13 mouse cellular contexts compared by ENCODE assay signal in genomic region chr4:155188803-155189202, GRCm38 (mm10). TPM values are rescaled to one million over a fixed set of nuclear protein-coding genes. Genes with fewer than 3 reads are reported as not detected.
A peak's percentile ranks its signal among the peaks of the same experiment; 100 is the strongest.
DNase-seq lines count a peak whose midpoint lies in the region; ATAC-seq and TF ChIP-seq lines count a peak whose summit lies in the region.
"Had no signal": no experiment of that assay in that cellular context is flagged by ENCODE, and none has a peak within 500 bp of the region (broad histone marks: within the 10 kb centered on the region; RNA-seq: fewer than 3 reads in every experiment).

No protein-coding gene starts in this region.

- no peaks in the 10 kb centered on the region for H3K36me3 ChIP-seq in heart, embryonic 16.5 days (ENCODE audit: control insufficient read depth, insufficient read depth)
- no peaks in the 10 kb centered on the region for H3K36me3 ChIP-seq in liver, embryonic 13.5 days
- H3K36me3 ChIP-seq in liver, postnatal 0 days (replicated peaks; ENCODE audit: insufficient read depth, low read length), result peaks cover 3% of the 10 kb centered on the region; the same call in 1 of the 2 replicates
- no peaks in the 10 kb centered on the region for H3K36me3 ChIP-seq in embryonic facial prominence, embryonic 11.5 days (replicated peaks; ENCODE audit: control insufficient read depth, insufficient read depth, low read depth, low read length)
- peaks cover 6% of the 10 kb centered on the region; the same call in 1 of the 2 replicates for H3K36me3 ChIP-seq in limb, embryonic 12.5 days

- no peak for DNase-seq in heart, adult 18-20 months
- DNase-seq in liver, embryonic 13.5 days, result no peak
- DNase-seq in liver, postnatal 0 days, result no peak
- no peak for DNase-seq in embryonic facial prominence, embryonic 11.5 days (ENCODE audit: low spot score)
- DNase-seq in cerebellum, adult 11 months, result no peak
- DNase-seq in urinary bladder, adult 18-20 months (ENCODE audit: low spot score in 2 of 2), result no peak
- DNase-seq: adrenal gland, adult 2 months; right cerebral cortex, postnatal 25 days had no signal

- peak overlapping the region; percentile 30; the same call in 1 of the 2 replicates for H3K9ac ChIP-seq in heart, embryonic 16.5 days (ENCODE audit: low read length)
- no peak overlapping the region for H3K9ac ChIP-seq in liver, embryonic 13.5 days
- H3K9ac ChIP-seq in liver, postnatal 0 days (replicated peaks), result no peak overlapping the region
- H3K9ac ChIP-seq in embryonic facial prominence, embryonic 11.5 days (replicated peaks; ENCODE audit: low read length), result 0 out of 2 replicates have a peak overlapping the region, but pooled peaks have one; percentile 13
- no peak overlapping the region for H3K9ac ChIP-seq in limb, embryonic 12.5 days (replicated peaks)
- H3K9ac ChIP-seq: hindbrain, embryonic 14.5 days had no signal

- ATAC-seq in heart, embryonic 16.5 days (replicated peaks; ENCODE audit: extremely low read depth, insufficient read depth, low FRiP score), result no peak
- no peak for ATAC-seq in liver, embryonic 13.5 days (ENCODE audit: low read depth)
- no peak for ATAC-seq in liver, postnatal 0 days
- ATAC-seq in embryonic facial prominence, embryonic 11.5 days (replicated peaks; ENCODE audit: insufficient number of reproducible peaks, low FRiP score, low TSS enrichment, low read depth), result no peak
- ATAC-seq in limb, embryonic 12.5 days (ENCODE audit: insufficient number of reproducible peaks, insufficient read depth, low FRiP score, low TSS enrichment, low read depth), result no peak
- ATAC-seq: CD4-positive, CD25-positive, alpha-beta regulatory T cell, adult 4 months; midbrain, embryonic 16.5 days had no signal

- no peak overlapping the region for H3K4me3 ChIP-seq in heart, embryonic 16.5 days (ENCODE audit: low read length)
- H3K4me3 ChIP-seq in liver, embryonic 13.5 days (replicated peaks), result no peak overlapping the region
- no peak overlapping the region for H3K4me3 ChIP-seq in liver, postnatal 0 days (ENCODE audit: low read depth, low read length)
- no peak overlapping the region for H3K4me3 ChIP-seq in embryonic facial prominence, embryonic 11.5 days (ENCODE audit: low read depth, low read length)
- no peak overlapping the region for H3K4me3 ChIP-seq in limb, embryonic 12.5 days (replicated peaks)

- H3K27ac ChIP-seq in heart, embryonic 16.5 days (ENCODE audit: low read length), result 0 out of 2 replicates have a peak overlapping the region, but pooled peaks have one; percentile 13
- H3K27ac ChIP-seq in liver, embryonic 13.5 days, result 0 out of 2 replicates have a peak overlapping the region, but pooled peaks have one; percentile 18
- no peak overlapping the region for H3K27ac ChIP-seq in liver, postnatal 0 days (ENCODE audit: low read depth)
- no peak overlapping the region; the same call in 1 of the 2 replicates for H3K27ac ChIP-seq in embryonic facial prominence, embryonic 11.5 days (replicated peaks; ENCODE audit: low read depth, low read length)
- H3K27ac ChIP-seq in limb, embryonic 12.5 days, result peak overlapping the region; percentile 60; the same call in 1 of the 2 replicates
- H3K27ac ChIP-seq: hindbrain, embryonic 14.5 days had no signal

- H3K4me1 ChIP-seq in heart, embryonic 16.5 days (ENCODE audit: control insufficient read depth, insufficient read depth, low read length), result peaks cover 76% of the 10 kb centered on the region
- H3K4me1 ChIP-seq in liver, embryonic 13.5 days (replicated peaks), result peaks cover 84% of the 10 kb centered on the region
- peaks cover 37% of the 10 kb centered on the region for H3K4me1 ChIP-seq in liver, postnatal 0 days (ENCODE audit: insufficient read depth)
- H3K4me1 ChIP-seq in embryonic facial prominence, embryonic 11.5 days (ENCODE audit: control insufficient read depth, insufficient read depth, low read length), result peaks cover 25% of the 10 kb centered on the region
- H3K4me1 ChIP-seq in limb, embryonic 12.5 days (replicated peaks), result peaks cover 88% of the 10 kb centered on the region

- TF ChIP-seq CTCF in liver, postnatal 0 days (IDR thresholded peaks at IDR 0.05; ENCODE audit: low read depth), result no peak

- H3K27me3 ChIP-seq in heart, embryonic 16.5 days (ENCODE audit: control insufficient read depth, insufficient read depth, low read length), result no peaks in the 10 kb centered on the region
- H3K27me3 ChIP-seq in liver, embryonic 13.5 days, result no peaks in the 10 kb centered on the region
- H3K27me3 ChIP-seq in liver, postnatal 0 days (ENCODE audit: insufficient read depth, low read length), result no peaks in the 10 kb centered on the region
- H3K27me3 ChIP-seq in embryonic facial prominence, embryonic 11.5 days (ENCODE audit: control insufficient read depth, insufficient read depth, low read length), result no peaks in the 10 kb centered on the region
- no peaks in the 10 kb centered on the region for H3K27me3 ChIP-seq in limb, embryonic 12.5 days

- TF ChIP-seq EP300 in liver, postnatal 0 days (IDR thresholded peaks at IDR 0.05; ENCODE audit: low read depth), result no peak

- H3K4me2 ChIP-seq in heart, embryonic 16.5 days (ENCODE audit: low read depth, low read length), result no peak overlapping the region
- H3K4me2 ChIP-seq in liver, embryonic 13.5 days, result no peak overlapping the region
- no peak overlapping the region for H3K4me2 ChIP-seq in liver, postnatal 0 days (ENCODE audit: low read depth, low read length)
- H3K4me2 ChIP-seq in embryonic facial prominence, embryonic 11.5 days (ENCODE audit: low read depth, low read length), result no peak overlapping the region
- H3K4me2 ChIP-seq in limb, embryonic 12.5 days, result no peak overlapping the region
- H3K4me2 ChIP-seq: hindbrain, embryonic 14.5 days had no signal

- no peaks in the 10 kb centered on the region for H3K9me3 ChIP-seq in heart, embryonic 16.5 days (replicated peaks; ENCODE audit: control insufficient read depth, low read length)
- no peaks in the 10 kb centered on the region for H3K9me3 ChIP-seq in liver, embryonic 13.5 days (replicated peaks)
- H3K9me3 ChIP-seq in liver, postnatal 0 days (ENCODE audit: low read length), result no peaks in the 10 kb centered on the region
- no peaks in the 10 kb centered on the region for H3K9me3 ChIP-seq in embryonic facial prominence, embryonic 11.5 days (replicated peaks; ENCODE audit: control insufficient read depth, low read length)
- H3K9me3 ChIP-seq in limb, embryonic 12.5 days, result no peaks in the 10 kb centered on the region

RNA-seq across cellular contexts. Expression of gene Ski, which starts 33.6 kb away (rescaled TPM):
- polyA plus RNA-seq in heart, embryonic 16.5 days (2015; fragmentation: Nextera tagmentation; extraction: Ambion mirVana), result 12.1 and 12.3 TPM in 2 replicates
- 10 to 100 TPM; 48.6 to 50.2 TPM for total RNA-seq in heart, adult 18-20 months (2021)
- polyA plus RNA-seq in liver, embryonic 13.5 days (2015; fragmentation: Nextera tagmentation; extraction: Ambion mirVana), result 2.2 and 2.4 TPM in 2 replicates
- 3.5 and 3.7 TPM in 2 replicates for polyA plus RNA-seq in liver, postnatal 0 days (2015; fragmentation: Nextera tagmentation; extraction: Ambion mirVana)
- polyA plus RNA-seq in embryonic facial prominence, embryonic 11.5 days (2014; fragmentation: Nextera tagmentation; extraction: Ambion mirVana), result 15.4 and 15.9 TPM in 2 replicates
- polyA plus RNA-seq in limb, embryonic 12.5 days (2016; fragmentation: Nextera tagmentation; extraction: Ambion mirVana), result 18.4 and 18.8 TPM in 2 replicates

Comparison
In these comparisons a context has a peak if more than half of its experiments do, and no peak if none do; other contexts are left out.
1. H3K27ac ChIP-seq: peak in heart, embryonic 16.5 days (single experiment), liver, embryonic 13.5 days (single experiment) and limb, embryonic 12.5 days (single experiment); none in liver, postnatal 0 days (single experiment) and embryonic facial prominence, embryonic 11.5 days (single experiment).
2. H3K9ac ChIP-seq: peak in heart, embryonic 16.5 days (single experiment) and embryonic facial prominence, embryonic 11.5 days (single experiment); none in liver, embryonic 13.5 days (single experiment), liver, postnatal 0 days (single experiment) and limb, embryonic 12.5 days (single experiment).